Mouse (Mus musculus): ENCODE measurements around the gene Zrsr2. TPM values are rescaled to one million over a fixed set of nuclear protein-coding genes. Genes with fewer than 3 reads are reported as not detected.

The Zrsr2 gene
- polyA plus RNA-seq, 1 experiment from 2014 or later = 49.1 TPM

DNA sequence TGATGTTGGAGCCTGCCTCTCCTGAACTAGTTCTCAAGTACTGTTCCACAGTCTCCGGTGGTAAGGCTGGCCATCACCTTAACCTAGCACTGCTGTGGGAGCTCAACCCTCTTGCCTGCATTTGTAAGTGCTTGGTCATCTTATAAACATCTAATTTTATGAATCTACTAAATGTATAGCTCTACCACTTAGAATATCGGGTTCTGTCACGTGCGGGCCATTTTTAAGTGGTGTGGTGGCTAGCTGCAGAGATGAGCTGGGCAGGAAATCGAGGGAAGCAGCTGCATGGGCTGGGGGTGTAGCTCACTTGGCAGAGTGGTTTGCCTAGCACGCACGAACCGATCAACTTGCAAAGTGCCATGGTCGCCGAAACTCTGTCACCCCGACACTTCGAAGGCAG, 1.1 kb downstream of the Zrsr2 start:
- H3K9ac ChIP-seq (replicated peaks; ENCODE audit: low read length) = peak overlapping the region; percentile 85
- 0 out of 2 replicates have a peak, but pooled peaks cover 3% of the 10 kb centered on the region for H3K4me1 ChIP-seq (ENCODE audit: insufficient read depth, low read length)
- peak overlapping the region; percentile 60 for H3K4me2 ChIP-seq (replicated peaks; ENCODE audit: low read depth, low read length)
- peak overlapping the region; percentile 99 for H3K27ac ChIP-seq (ENCODE audit: low read length)
- peak overlapping the region; percentile 74 for H3K4me3 ChIP-seq (ENCODE audit: low read length)
- H3K27me3 ChIP-seq (ENCODE audit: insufficient read depth, low read length) = peaks cover 5% of the 10 kb centered on the region; the same call in 1 of the 2 replicates
- H3K9me3 ChIP-seq (ENCODE audit: low read length) = no peaks in the 10 kb centered on the region; the same call in 1 of the 2 replicates
- WGBS = 37% methylated on average over 12 of the region's 12 CpGs
- no peak for ATAC-seq (ENCODE audit: low FRiP score, low TSS enrichment)
- H3K36me3 ChIP-seq (ENCODE audit: insufficient read depth, low read length) = peaks cover 18% of the 10 kb centered on the region; the same call in 1 of the 2 replicates

DNA sequence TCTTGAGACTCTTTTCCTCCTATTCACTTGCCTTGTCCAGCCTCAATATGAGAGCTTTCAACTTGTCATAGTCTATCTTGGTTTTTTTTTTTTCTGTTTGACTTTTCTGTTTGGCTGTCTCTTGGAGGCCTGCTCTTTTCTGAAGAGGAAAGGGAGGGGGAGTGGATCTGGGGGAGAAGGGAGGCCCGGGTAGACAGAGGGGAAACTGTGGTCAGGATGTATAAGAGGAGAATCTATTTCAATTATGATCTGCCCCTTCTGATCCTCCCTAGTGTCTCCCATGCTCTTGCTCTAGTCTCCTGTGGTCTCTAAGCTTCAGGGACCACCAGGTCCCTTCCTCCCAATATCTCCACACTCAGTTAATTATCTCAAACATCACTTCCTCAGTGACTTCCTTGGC, 6.8 kb downstream of the Zrsr2 start:
- Histone ChIP-seq H3K27me3 (ENCODE audit: insufficient read depth, low read length) (no peaks in the 10 kb centered on the region; the same call in 1 of the 2 replicates), H3K4me3 (ENCODE audit: low read length) (no peak overlapping the region), H3K9ac (replicated peaks; ENCODE audit: low read length) (no peak overlapping the region), H3K9me3 (ENCODE audit: low read length) (no peaks in the 10 kb centered on the region), H3K36me3 (ENCODE audit: insufficient read depth, low read length) (peaks cover 41% of the 10 kb centered on the region), H3K4me1 (ENCODE audit: insufficient read depth, low read length) (no peaks in the 10 kb centered on the region), H3K4me2 (replicated peaks; ENCODE audit: low read depth, low read length) (no peak overlapping the region), H3K27ac (ENCODE audit: low read length) (no peak overlapping the region)
- no peak for ATAC-seq (ENCODE audit: low FRiP score, low TSS enrichment)
- whole genome bisulfite sequencing = 75% methylated on average over 1 of the region's 1 CpGs

DNA sequence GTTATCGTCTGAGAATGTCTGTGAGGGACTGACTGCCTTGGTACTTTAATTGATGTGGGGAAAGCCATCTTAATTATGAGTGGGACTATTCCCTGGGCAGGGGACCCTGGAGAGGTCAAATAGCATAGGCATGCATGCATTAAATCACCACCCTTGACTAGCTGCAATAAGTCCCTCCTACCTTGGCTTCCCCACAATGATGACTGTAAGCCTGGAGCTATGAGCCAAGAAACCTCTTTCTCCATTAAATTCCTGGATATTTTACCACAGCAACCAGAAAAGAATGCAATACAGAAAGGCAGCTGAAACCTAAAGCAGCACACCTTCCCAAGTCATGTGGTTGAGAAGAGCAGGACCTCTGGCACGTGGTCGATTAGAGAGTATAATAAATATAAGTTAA, 14.1 kb downstream of the Zrsr2 start:
- no peaks in the 10 kb centered on the region for H3K9me3 ChIP-seq (ENCODE audit: low read length)
- H3K27ac ChIP-seq (ENCODE audit: low read length) = no peak overlapping the region
- peaks cover 3% of the 10 kb centered on the region; the same call in 1 of the 2 replicates for H3K27me3 ChIP-seq (ENCODE audit: insufficient read depth, low read length)
- WGBS = 82% methylated on average over 3 of the region's 3 CpGs
- no peak for ATAC-seq (ENCODE audit: low FRiP score, low TSS enrichment)
- H3K4me3 ChIP-seq (ENCODE audit: low read length) = no peak overlapping the region
- H3K4me1 ChIP-seq (ENCODE audit: insufficient read depth, low read length) = no peaks in the 10 kb centered on the region
- H3K9ac ChIP-seq (replicated peaks; ENCODE audit: low read length) = no peak overlapping the region
- peaks cover 30% of the 10 kb centered on the region for H3K36me3 ChIP-seq (ENCODE audit: insufficient read depth, low read length)
- no peak overlapping the region for H3K4me2 ChIP-seq (replicated peaks; ENCODE audit: low read depth, low read length)

DNA sequence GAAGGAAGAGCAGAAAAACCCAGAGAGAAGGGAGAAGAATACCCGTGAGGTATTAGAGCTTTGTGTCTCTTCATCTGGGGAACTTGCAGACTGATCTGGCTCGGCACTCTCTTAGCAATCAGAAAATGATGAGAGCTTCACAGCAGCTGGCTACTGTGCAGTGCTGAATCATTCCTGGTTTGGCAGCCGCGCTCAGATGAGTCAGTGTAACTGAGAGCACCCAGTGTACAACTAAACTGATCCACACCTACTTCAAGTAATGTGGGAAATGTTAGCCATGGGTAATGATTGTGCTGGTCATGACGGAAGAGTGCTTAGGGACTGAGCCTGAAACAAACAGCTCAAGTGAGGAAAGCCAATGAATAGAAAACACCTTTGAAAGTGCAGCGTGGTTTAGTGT, 19.9 kb downstream of the Zrsr2 start:
- H3K4me2 ChIP-seq (replicated peaks; ENCODE audit: low read depth, low read length) = no peak overlapping the region
- ATAC-seq (ENCODE audit: low FRiP score, low TSS enrichment) = no peak
- H3K9ac ChIP-seq (replicated peaks; ENCODE audit: low read length) = no peak overlapping the region
- WGBS = 89% methylated on average over 6 of the region's 6 CpGs
- H3K27ac ChIP-seq (ENCODE audit: low read length) = no peak overlapping the region
- H3K4me3 ChIP-seq (ENCODE audit: low read length) = no peak overlapping the region
- H3K27me3 ChIP-seq (ENCODE audit: insufficient read depth, low read length) = peaks cover 5% of the 10 kb centered on the region; the same call in 1 of the 2 replicates
- H3K36me3 ChIP-seq (ENCODE audit: insufficient read depth, low read length) = peaks cover 20% of the 10 kb centered on the region
- no peaks in the 10 kb centered on the region for H3K4me1 ChIP-seq (ENCODE audit: insufficient read depth, low read length)
- no peaks in the 10 kb centered on the region for H3K9me3 ChIP-seq (ENCODE audit: low read length)

DNA sequence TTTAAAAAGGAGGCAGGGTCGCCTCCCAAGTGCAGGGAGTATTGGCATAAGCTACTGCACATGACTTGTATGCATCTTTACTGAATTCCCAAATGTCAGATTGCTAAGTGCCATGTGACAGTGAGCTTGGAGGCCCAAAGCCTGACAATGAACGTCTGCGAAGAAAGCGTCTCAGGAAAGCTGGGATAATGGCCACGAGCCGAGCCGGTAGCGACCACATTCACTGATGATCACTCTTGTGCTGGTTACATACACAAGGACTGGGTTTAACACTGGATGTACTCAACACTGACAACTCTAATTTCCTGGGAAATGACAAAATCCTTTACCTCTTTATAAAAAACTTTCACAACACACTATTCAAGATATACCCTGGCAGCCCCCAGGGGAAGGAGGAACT, 23.7 kb downstream of the Zrsr2 start:
- no peaks in the 10 kb centered on the region for H3K4me1 ChIP-seq (ENCODE audit: insufficient read depth, low read length)
- ATAC-seq (ENCODE audit: low FRiP score, low TSS enrichment) = no peak
- H3K9ac ChIP-seq (replicated peaks; ENCODE audit: low read length) = no peak overlapping the region
- peaks cover 12% of the 10 kb centered on the region; the same call in 1 of the 2 replicates for H3K36me3 ChIP-seq (ENCODE audit: insufficient read depth, low read length)
- no peak overlapping the region for H3K27ac ChIP-seq (ENCODE audit: low read length)
- H3K4me2 ChIP-seq (replicated peaks; ENCODE audit: low read depth, low read length) = no peak overlapping the region
- H3K4me3 ChIP-seq (ENCODE audit: low read length) = no peak overlapping the region
- no peaks in the 10 kb centered on the region for H3K9me3 ChIP-seq (ENCODE audit: low read length)
- H3K27me3 ChIP-seq (ENCODE audit: insufficient read depth, low read length) = peaks cover 5% of the 10 kb centered on the region; the same call in 1 of the 2 replicates
- 90% methylated on average over 8 of the region's 8 CpGs for WGBS

DNA sequence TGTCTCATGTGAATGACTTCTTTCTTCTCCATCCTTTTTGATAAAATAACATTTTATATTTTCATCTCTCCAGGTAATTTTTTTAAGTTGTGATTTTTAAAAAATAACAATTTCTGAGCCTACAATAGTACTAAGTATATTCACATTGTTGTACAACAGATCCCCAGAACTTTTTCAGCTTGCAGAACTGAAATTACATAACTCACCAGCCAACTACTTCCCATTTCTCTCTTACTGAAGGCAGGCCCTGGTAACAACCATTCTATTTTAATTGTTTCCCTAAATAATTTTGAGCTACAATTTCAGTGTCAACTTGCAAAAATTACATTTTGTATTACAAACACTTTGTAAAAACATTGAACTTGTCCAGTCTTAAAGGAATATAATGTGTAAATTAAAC, 28.9 kb downstream of the Zrsr2 start:
- Histone ChIP-seq H3K4me2 (replicated peaks; ENCODE audit: low read depth, low read length) (no peak overlapping the region), H3K27ac (ENCODE audit: low read length) (no peak overlapping the region), H3K9me3 (ENCODE audit: low read length) (no peaks in the 10 kb centered on the region), H3K27me3 (ENCODE audit: insufficient read depth, low read length) (peaks cover 3% of the 10 kb centered on the region; the same call in 1 of the 2 replicates), H3K36me3 (ENCODE audit: insufficient read depth, low read length) (no peaks in the 10 kb centered on the region), H3K4me3 (ENCODE audit: low read length) (no peak overlapping the region), H3K9ac (replicated peaks; ENCODE audit: low read length) (no peak overlapping the region), H3K4me1 (ENCODE audit: insufficient read depth, low read length) (no peaks in the 10 kb centered on the region)
- no peak for ATAC-seq (ENCODE audit: low FRiP score, low TSS enrichment)

DNA sequence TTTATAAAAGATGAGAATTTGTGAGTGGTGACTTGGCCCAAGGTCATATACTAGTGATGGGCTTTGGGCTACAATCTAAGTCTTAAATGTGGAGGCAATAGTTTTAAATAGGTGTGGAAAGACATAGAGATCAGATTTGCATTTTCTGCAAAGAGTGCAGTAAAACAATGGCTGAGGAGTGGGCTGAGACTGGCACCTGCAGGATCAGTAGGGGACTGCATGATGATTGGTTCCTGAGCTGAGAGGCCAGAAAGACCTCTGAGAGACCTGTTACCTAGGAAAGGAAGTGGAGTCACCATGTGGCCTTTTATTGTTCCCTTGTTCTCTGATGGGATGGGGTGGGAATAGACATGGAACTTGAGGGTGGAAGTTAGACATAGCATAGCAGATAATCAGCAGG, 45.7 kb downstream of the Zrsr2 start:
- Histone ChIP-seq H3K4me2 (replicated peaks; ENCODE audit: low read depth, low read length) (no peak overlapping the region), H3K4me1 (ENCODE audit: insufficient read depth, low read length) (no peaks in the 10 kb centered on the region), H3K36me3 (ENCODE audit: insufficient read depth, low read length) (no peaks in the 10 kb centered on the region), H3K27me3 (ENCODE audit: insufficient read depth, low read length) (peaks cover 11% of the 10 kb centered on the region), H3K9ac (replicated peaks; ENCODE audit: low read length) (no peak overlapping the region), H3K27ac (ENCODE audit: low read length) (no peak overlapping the region), H3K9me3 (ENCODE audit: low read length) (0 out of 2 replicates have a peak, but pooled peaks cover 3% of the 10 kb centered on the region), H3K4me3 (ENCODE audit: low read length) (no peak overlapping the region)
- ATAC-seq (ENCODE audit: low FRiP score, low TSS enrichment) = no peak

DNA sequence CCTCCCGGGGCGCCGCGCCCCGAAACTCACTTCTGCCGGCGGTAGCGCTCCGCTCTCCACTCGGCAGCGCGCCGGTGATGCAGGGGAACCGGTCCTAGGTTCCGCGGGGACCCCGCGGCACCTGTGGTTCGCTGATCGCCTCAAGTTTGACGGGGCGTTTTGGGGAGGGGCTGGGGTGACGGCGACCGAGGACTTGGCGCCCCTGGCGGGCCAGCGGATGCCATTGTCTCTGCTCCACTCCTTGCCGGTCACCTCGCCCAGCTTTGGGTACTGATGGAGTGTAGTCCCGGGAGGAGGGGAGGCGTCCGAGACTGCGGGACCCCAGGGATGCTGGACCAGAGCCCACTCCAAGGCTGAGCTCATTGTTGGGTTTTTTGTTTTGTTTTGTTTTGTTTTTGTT, 49.1 kb downstream of the Zrsr2 start:
- WGBS = 16% methylated on average over 32 of the region's 34 CpGs
- peak overlapping the region; percentile 64 for H3K4me3 ChIP-seq (ENCODE audit: low read length)
- H3K27ac ChIP-seq (ENCODE audit: low read length) = peak overlapping the region; percentile 50; the same call in 1 of the 2 replicates
- 0 out of 2 replicates have a peak, but pooled peaks cover 3% of the 10 kb centered on the region for H3K9me3 ChIP-seq (ENCODE audit: low read length)
- peak overlapping the region; percentile 68 for H3K9ac ChIP-seq (replicated peaks; ENCODE audit: low read length)
- ATAC-seq (ENCODE audit: low FRiP score, low TSS enrichment) = peak; percentile 56
- H3K36me3 ChIP-seq (ENCODE audit: insufficient read depth, low read length) = no peaks in the 10 kb centered on the region
- no peaks in the 10 kb centered on the region for H3K4me1 ChIP-seq (ENCODE audit: insufficient read depth, low read length)
- H3K27me3 ChIP-seq (ENCODE audit: insufficient read depth, low read length) = peaks cover 10% of the 10 kb centered on the region; the same call in 1 of the 2 replicates
- peak overlapping the region; percentile 58 for H3K4me2 ChIP-seq (replicated peaks; ENCODE audit: low read depth, low read length)

DNA sequence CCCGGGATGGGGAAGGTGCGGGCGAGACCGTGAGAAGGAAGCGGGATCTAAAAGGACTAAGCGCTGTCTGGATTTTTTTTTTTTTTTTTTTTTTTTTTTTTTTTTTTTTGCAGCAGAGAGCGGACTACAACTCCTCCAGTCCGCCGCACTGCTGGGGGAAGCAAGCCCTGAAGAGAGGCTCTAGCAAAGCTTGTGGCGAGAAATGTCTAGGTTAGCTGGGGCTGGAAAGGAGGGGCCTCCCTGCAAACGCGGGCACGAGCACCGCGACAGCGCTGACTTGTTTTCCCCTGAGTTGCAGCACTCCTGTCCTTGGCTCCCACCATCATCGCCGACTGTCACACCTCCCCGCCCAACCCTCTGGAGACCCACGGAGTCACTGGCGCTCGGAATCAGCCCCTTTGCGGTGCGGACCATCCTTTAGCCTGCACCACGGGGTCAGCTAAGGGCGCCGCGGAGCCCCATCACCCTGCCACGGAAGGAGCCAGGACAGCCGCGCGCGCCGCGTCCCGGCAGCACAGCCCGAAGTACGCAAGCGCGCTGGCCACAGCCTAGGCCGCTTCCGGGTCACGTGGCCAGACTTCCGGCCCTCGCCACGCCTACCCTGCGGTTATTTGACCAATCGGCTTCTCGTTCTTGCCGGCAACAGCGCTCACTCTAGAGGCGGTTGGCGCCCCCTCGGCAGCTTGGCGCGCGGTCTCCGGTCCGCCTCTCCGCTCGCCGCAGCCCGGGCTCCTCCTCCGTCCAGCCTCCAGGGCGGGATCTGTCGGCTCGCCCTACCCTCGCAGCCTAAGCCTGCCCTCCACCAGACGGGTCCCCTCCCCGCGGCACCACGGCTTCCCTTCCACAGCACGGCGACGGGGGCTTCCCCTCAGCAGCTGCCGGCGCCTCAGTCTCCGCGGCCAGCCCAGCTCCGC, 49.9 kb downstream of the Zrsr2 start, which contains the start of gene Ap1s2:
TSS of gene Ap1s2 (plus strand) at position 681 of the 914 bp plus-strand sequence.
- peak within 1 kb of the TSS; percentile 69 for H3K9ac ChIP-seq (replicated peaks; ENCODE audit: low read length)
- WGBS = 24% methylated on average over 70 of the region's 80 CpGs
- H3K27ac ChIP-seq (ENCODE audit: low read length) = peak within 1 kb of the TSS; percentile 72
- H3K36me3 ChIP-seq (ENCODE audit: insufficient read depth, low read length) = no peaks in the 10 kb centered on the region
- 0 out of 2 replicates have a peak, but pooled peaks cover 3% of the 10 kb centered on the region for H3K9me3 ChIP-seq (ENCODE audit: low read length)
- H3K4me2 ChIP-seq (replicated peaks; ENCODE audit: low read depth, low read length) = peak within 1 kb of the TSS; percentile 58
- H3K4me3 ChIP-seq (ENCODE audit: low read length) = peak within 1 kb of the TSS; percentile 64
- H3K27me3 ChIP-seq (ENCODE audit: insufficient read depth, low read length) = peaks cover 10% of the 10 kb centered on the region; the same call in 1 of the 2 replicates
- H3K4me1 ChIP-seq (ENCODE audit: insufficient read depth, low read length) = no peaks in the 10 kb centered on the region
- peak; percentile 100 for ATAC-seq (ENCODE audit: low FRiP score, low TSS enrichment)

DNA sequence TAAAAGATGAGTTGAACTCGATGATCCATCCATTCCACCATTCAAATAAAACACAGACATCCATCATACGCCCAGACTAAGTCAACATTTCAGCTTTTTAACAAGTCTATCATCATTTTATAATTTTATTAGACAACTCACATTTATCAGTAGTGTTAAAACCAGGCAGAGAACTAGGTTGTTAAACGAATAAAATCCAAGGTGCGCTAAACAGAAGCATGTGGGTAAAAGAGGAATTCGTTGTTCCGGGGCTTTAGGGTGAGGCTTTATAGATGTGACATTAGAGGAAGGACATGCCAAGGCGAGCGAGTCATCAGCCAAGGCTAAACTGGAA, 50.5 kb downstream of the Zrsr2 start:
- Histone ChIP-seq H3K4me2 (replicated peaks; ENCODE audit: low read depth, low read length) (peak overlapping the region; percentile 55), H3K4me3 (ENCODE audit: low read length) (peak overlapping the region; percentile 64), H3K9me3 (ENCODE audit: low read length) (0 out of 2 replicates have a peak, but pooled peaks cover 3% of the 10 kb centered on the region), H3K36me3 (ENCODE audit: insufficient read depth, low read length) (no peaks in the 10 kb centered on the region), H3K27me3 (ENCODE audit: insufficient read depth, low read length) (peaks cover 5% of the 10 kb centered on the region; the same call in 1 of the 2 replicates), H3K4me1 (ENCODE audit: insufficient read depth, low read length) (no peaks in the 10 kb centered on the region), H3K27ac (ENCODE audit: low read length) (no peak overlapping the region), H3K9ac (replicated peaks; ENCODE audit: low read length) (peak overlapping the region; percentile 69)
- 30% methylated on average over 8 of the region's 8 CpGs for WGBS
- ATAC-seq (ENCODE audit: low FRiP score, low TSS enrichment) = no peak
